Mouse (Mus musculus): Measurements from ENCODE around the gene B3glct. TPM values are rescaled to one million over a fixed set of nuclear protein-coding genes. Genes with fewer than 3 reads are reported as not detected.

B3glct gene
- total RNA-seq, 1 experiment: 6.0 TPM

DNA sequence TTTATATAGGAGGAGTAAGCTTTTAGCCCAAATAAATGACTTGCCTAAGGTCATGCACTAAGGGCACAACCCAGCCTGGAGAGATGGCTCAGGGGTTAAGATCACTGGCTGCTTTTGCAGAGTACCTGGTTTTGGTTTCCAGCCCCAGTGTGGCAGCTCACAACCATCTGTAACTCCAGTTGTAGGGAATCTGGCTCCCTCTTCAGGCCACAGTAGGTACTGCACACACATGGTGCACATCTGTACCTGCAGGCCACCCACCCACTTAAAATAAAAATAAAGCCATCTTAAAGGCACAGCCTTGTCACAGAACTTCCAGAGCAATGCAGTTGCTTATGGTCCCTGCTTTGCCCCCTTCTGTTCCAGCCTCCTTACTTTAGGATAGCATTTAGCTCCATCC, 24.7 kb downstream of the B3glct start:
- TF ChIP-seq MAFK (IDR thresholded peaks at IDR 0.05; ENCODE audit: insufficient read depth, low read depth, low read length): no peak
- no peak for TF ChIP-seq CHD2 (IDR thresholded peaks at IDR 0.05; ENCODE audit: low read depth, low read length)
- no peak for TF ChIP-seq ZC3H11A (IDR thresholded peaks at IDR 0.05; ENCODE audit: borderline replicate concordance, low read depth, low read length)
- no peak for TF ChIP-seq HCFC1 (IDR thresholded peaks at IDR 0.05; ENCODE audit: borderline replicate concordance, insufficient read depth, low read length)
- TF ChIP-seq ZNF384 (IDR thresholded peaks at IDR 0.05; ENCODE audit: low read depth, low read length): no peak
- Histone ChIP-seq H3K9me3 (ENCODE audit: control insufficient read depth, insufficient read depth, low read depth, low read length) (no peaks in the 10 kb centered on the region), H3K4me3 (ENCODE audit: insufficient read depth in 1 of 2, low read depth in 1 of 2, low read length in 2 of 2, poor library complexity in 1 of 2, severe bottlenecking in 1 of 2) (no peak overlapping the region), H3K36me3 (ENCODE audit: control insufficient read depth, insufficient read depth, low read length, poor library complexity, severe bottlenecking) (no peaks in the 10 kb centered on the region), H3K9ac (ENCODE audit: insufficient read depth, low read depth, low read length, poor library complexity, severe bottlenecking) (no peak overlapping the region), H3K27ac (ENCODE audit: insufficient read depth, low read depth, low read length, poor library complexity, severe bottlenecking) (no peak overlapping the region), H3K4me1 (ENCODE audit: control insufficient read depth in 2 of 2, insufficient read depth in 2 of 2, low read length in 2 of 2, poor library complexity in 1 of 2) (no peaks in the 10 kb centered on the region)
- in situ Hi-C loops (cut with MboI; ENCODE audit: low sequenced_read_pairs in 2 of 2, unreplicated experiment in 2 of 2): no loop called here
- no peak for DNase-seq (ENCODE audit: low read depth, low spot score)

GRCm38 (mm10) chr5:149711545-149711944, 33.5 kb downstream of the B3glct start:
- no peak overlapping the region for H3K27ac ChIP-seq (ENCODE audit: insufficient read depth, low read depth, low read length, poor library complexity, severe bottlenecking)
- no peaks in the 10 kb centered on the region for H3K36me3 ChIP-seq (ENCODE audit: control insufficient read depth, insufficient read depth, low read length, poor library complexity, severe bottlenecking)
- DNase-seq (ENCODE audit: low read depth, low spot score): no peak
- no peak overlapping the region for H3K4me3 ChIP-seq (ENCODE audit: insufficient read depth in 1 of 2, low read depth in 1 of 2, low read length in 2 of 2, poor library complexity in 1 of 2, severe bottlenecking in 1 of 2)
- H3K4me1 ChIP-seq (ENCODE audit: control insufficient read depth in 2 of 2, insufficient read depth in 2 of 2, low read length in 2 of 2, poor library complexity in 1 of 2): peaks cover 0 to 4% of the 10 kb centered on the region in 2 experiments; a peak in 1 of 4 replicates
- no peak overlapping the region for H3K9ac ChIP-seq (ENCODE audit: insufficient read depth, low read depth, low read length, poor library complexity, severe bottlenecking)
- in situ Hi-C loops (cut with MboI; ENCODE audit: low sequenced_read_pairs in 2 of 2, unreplicated experiment in 2 of 2): no loop called here
- TF ChIP-seq HCFC1 (IDR thresholded peaks at IDR 0.05; ENCODE audit: borderline replicate concordance, insufficient read depth, low read length) (no peak), MAFK (IDR thresholded peaks at IDR 0.05; ENCODE audit: insufficient read depth, low read depth, low read length) (no peak), ZC3H11A (IDR thresholded peaks at IDR 0.05; ENCODE audit: borderline replicate concordance, low read depth, low read length) (no peak), ZNF384 (IDR thresholded peaks at IDR 0.05; ENCODE audit: low read depth, low read length) (no peak), CHD2 (IDR thresholded peaks at IDR 0.05; ENCODE audit: low read depth, low read length) (no peak)
- H3K9me3 ChIP-seq (ENCODE audit: control insufficient read depth, insufficient read depth, low read depth, low read length): no peaks in the 10 kb centered on the region

DNA sequence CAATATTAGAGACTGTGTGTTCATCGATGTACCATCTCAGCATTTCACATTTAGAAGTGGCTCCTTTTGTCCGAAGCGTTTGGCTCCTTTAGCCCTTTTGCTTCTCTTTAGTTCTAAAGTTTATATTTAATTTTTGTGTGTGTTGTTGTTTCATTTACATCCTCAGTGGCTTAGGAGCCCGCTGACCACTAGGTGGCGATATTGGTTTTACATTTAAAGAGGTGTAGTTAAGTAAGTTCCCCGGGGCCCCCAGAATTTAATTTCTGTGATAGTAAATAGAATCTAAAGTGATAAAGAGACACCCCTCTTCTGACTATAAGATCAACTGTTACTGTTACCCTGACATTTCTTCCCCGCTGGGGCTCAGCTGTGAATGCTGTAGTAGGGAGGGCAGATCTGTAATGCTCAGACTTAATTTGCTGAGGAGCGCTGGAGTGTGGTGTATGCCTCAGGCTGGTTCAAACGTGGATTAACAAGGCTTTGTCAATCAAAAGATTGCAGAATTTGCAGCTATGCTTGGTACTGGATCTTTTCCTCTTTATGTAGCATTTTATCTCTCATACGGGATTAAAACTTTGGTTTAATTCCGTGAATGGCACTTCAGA, 35.2 kb downstream of the B3glct start:
- H3K27ac ChIP-seq (ENCODE audit: insufficient read depth, low read depth, low read length, poor library complexity, severe bottlenecking): no peak overlapping the region
- no peak overlapping the region for H3K4me3 ChIP-seq (ENCODE audit: insufficient read depth in 1 of 2, low read depth in 1 of 2, low read length in 2 of 2, poor library complexity in 1 of 2, severe bottlenecking in 1 of 2)
- H3K36me3 ChIP-seq (ENCODE audit: control insufficient read depth, insufficient read depth, low read length, poor library complexity, severe bottlenecking): no peaks in the 10 kb centered on the region
- peaks cover 0 to 4% of the 10 kb centered on the region in 2 experiments; a peak in 1 of 4 replicates for H3K4me1 ChIP-seq (ENCODE audit: control insufficient read depth in 2 of 2, insufficient read depth in 2 of 2, low read length in 2 of 2, poor library complexity in 1 of 2)
- in situ Hi-C loops (cut with MboI; ENCODE audit: low sequenced_read_pairs in 2 of 2, unreplicated experiment in 2 of 2): no loop called here
- no peak overlapping the region for H3K9ac ChIP-seq (ENCODE audit: insufficient read depth, low read depth, low read length, poor library complexity, severe bottlenecking)
- peak; percentile 62 for DNase-seq (ENCODE audit: low read depth, low spot score)
- TF ChIP-seq MAFK (IDR thresholded peaks at IDR 0.05; ENCODE audit: insufficient read depth, low read depth, low read length) (no peak), ZC3H11A (IDR thresholded peaks at IDR 0.05; ENCODE audit: borderline replicate concordance, low read depth, low read length) (no peak), HCFC1 (IDR thresholded peaks at IDR 0.05; ENCODE audit: borderline replicate concordance, insufficient read depth, low read length) (no peak), CHD2 (IDR thresholded peaks at IDR 0.05; ENCODE audit: low read depth, low read length) (no peak), ZNF384 (IDR thresholded peaks at IDR 0.05; ENCODE audit: low read depth, low read length) (no peak)
- H3K9me3 ChIP-seq (ENCODE audit: control insufficient read depth, insufficient read depth, low read depth, low read length): no peaks in the 10 kb centered on the region

- TF ChIP-seq HCFC1 (IDR thresholded peaks at IDR 0.05; ENCODE audit: borderline replicate concordance, insufficient read depth, low read length) (no peak), CHD2 (IDR thresholded peaks at IDR 0.05; ENCODE audit: low read depth, low read length) (no peak), ZC3H11A (IDR thresholded peaks at IDR 0.05; ENCODE audit: borderline replicate concordance, low read depth, low read length) (no peak), MAFK (IDR thresholded peaks at IDR 0.05; ENCODE audit: insufficient read depth, low read depth, low read length) (no peak)
- no peak overlapping the region for H3K4me3 ChIP-seq (ENCODE audit: insufficient read depth in 1 of 2, low read depth in 1 of 2, low read length in 2 of 2, poor library complexity in 1 of 2, severe bottlenecking in 1 of 2)
- in situ Hi-C loops (cut with MboI; ENCODE audit: low sequenced_read_pairs in 2 of 2, unreplicated experiment in 2 of 2): no loop called here
Measured at GRCm38 (mm10) chr5:149713834-149714233, 35.8 kb downstream of the B3glct start.

More at GRCm38 (mm10) chr5:149713834-149714233, 35.8 kb downstream of the B3glct start:
- DNase-seq (ENCODE audit: low read depth, low spot score): no peak
- peaks cover 0 to 4% of the 10 kb centered on the region in 2 experiments; a peak in 1 of 4 replicates for H3K4me1 ChIP-seq (ENCODE audit: control insufficient read depth in 2 of 2, insufficient read depth in 2 of 2, low read length in 2 of 2, poor library complexity in 1 of 2)
- H3K27ac ChIP-seq (ENCODE audit: insufficient read depth, low read depth, low read length, poor library complexity, severe bottlenecking): no peak overlapping the region
- H3K9me3 ChIP-seq (ENCODE audit: control insufficient read depth, insufficient read depth, low read depth, low read length): no peaks in the 10 kb centered on the region
- no peaks in the 10 kb centered on the region for H3K36me3 ChIP-seq (ENCODE audit: control insufficient read depth, insufficient read depth, low read length, poor library complexity, severe bottlenecking)
- no peak overlapping the region for H3K9ac ChIP-seq (ENCODE audit: insufficient read depth, low read depth, low read length, poor library complexity, severe bottlenecking)
